Mouse (Mus musculus) testis, postnatal 10 days (tissue): ENCODE data around the gene Gm11492.
A peak's percentile ranks its signal among the peaks of the same experiment; 100 is the strongest.

ENCODE experiments used
- DNase-seq: peaks from one replicate; pipeline ENCODE4 v3.0.0; 2021; ENCODE audit warnings: low spot score

The Gm11492 gene

DNA sequence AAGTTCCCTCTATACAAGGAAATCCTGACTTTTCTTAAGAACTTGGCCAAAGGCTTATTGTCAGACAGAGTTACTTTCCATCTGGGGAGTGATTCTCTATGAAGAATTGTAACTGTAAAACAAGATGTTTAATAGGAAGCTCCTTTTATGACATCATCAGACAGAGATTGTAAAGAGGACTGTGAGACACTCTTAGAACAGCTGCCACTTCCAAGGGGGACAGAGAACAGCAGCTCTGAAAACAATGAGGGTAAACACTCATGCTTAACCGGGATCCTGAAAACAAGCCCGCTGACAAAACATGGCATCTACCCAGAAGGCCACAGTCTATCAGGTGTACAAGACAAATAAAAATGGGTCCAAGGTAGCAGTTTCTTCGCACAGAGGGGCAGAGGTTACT, at the start of gene Gm11492:
Gm11492 (plus strand) TSS at position 153 of the 400 bp plus-strand sequence.
- no peak for DNase-seq

DNA sequence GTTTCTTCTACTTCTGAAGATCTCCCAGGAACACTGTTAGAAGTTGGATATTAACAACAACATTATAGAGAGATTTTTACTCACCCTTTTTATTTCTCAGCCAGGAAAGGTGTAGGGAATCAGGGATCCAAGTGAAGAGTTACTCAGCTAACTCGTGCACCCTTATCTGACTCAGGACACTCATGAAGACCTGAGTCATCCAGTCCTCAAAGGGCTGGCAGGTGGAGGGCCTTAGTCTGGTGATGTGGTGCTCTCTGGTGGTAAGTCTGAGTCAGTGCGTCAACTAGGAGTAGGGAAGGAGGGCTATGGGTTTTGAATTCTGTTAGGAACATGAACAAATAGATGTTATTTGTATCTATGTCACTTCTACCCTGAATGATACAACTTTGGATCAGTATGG, 47.2 kb upstream of the Gm11492 start:
- no peak for DNase-seq

DNA sequence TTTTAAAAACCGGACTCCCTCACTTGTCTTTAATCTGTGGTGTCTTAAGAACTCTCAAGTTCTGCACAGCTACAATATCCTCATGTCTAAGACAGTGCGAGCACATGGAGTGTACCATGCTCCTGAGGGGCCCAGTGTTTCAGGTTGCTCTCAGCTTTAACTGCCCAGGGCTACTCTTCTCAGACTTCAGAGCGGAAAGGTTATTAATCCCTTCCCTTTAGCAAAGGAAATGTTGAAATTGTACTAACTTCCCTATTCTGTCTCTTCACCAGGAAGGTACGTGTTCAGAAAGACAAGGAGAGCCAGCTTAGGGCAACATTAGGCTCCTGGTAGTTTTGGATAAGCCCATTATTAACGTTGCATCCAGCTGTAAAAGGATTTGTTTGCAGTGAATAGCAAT, 43.0 kb upstream of the Gm11492 start:
- DNase-seq = no peak

- no peak for DNase-seq
These were observed 42.5 kb upstream of the Gm11492 start for GRCm38 (mm10) chr11:87523967-87524366.

- no peak for DNase-seq
These were observed 41.7 kb upstream of the Gm11492 start for GRCm38 (mm10) chr11:87524780-87525179.

- DNase-seq = no peak
These were observed 39.1 kb upstream of the Gm11492 start for GRCm38 (mm10) chr11:87527364-87527763.

- DNase-seq = no peak
These were observed 38.5 kb upstream of the Gm11492 start for GRCm38 (mm10) chr11:87527990-87528389.

DNA sequence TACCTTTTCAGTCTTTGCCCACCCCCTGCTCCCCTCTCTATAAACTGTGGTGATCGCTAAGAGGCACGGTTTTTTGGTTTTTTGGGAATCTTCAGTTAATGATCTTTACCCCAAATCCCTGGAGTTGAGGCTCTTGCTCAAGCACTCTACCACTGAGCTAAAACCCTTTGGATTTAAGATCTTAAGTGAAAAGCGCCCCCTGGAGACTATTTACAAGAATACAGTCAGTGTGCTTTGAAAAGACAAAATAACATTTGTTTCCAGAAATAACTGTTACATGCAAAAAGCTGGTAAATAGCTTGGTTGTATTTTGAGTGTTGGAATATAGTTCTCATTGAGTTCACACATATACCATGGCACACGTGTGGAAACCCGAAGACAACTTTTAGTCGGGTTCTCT, 34.8 kb upstream of the Gm11492 start:
- DNase-seq = no peak

- DNase-seq = no peak
These were observed 24.2 kb upstream of the Gm11492 start for GRCm38 (mm10) chr11:87542285-87542684.

DNA sequence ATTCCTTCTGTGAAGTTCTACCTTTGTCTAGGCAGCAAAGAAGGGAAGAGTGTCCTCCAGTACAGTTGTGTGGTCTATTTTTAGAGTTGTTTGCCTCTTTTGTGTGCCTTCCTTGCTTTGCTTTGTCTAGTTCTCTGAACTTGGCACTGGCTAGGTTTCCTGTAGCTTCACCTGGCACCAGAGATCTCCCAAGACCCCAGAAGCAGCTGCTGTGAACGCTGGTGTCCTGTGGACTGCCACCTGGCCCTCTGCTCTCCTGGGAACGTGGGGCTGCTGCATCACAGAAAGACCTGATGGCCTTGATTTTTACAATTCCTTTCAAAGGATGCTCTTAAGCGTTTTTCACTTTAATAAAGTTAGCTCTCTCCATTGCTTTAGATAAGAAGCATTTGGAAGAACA, 23.5 kb upstream of the Gm11492 start:
- no peak for DNase-seq

- no peak for DNase-seq
These were observed 13.1 kb upstream of the Gm11492 start for GRCm38 (mm10) chr11:87553342-87553741.

DNA sequence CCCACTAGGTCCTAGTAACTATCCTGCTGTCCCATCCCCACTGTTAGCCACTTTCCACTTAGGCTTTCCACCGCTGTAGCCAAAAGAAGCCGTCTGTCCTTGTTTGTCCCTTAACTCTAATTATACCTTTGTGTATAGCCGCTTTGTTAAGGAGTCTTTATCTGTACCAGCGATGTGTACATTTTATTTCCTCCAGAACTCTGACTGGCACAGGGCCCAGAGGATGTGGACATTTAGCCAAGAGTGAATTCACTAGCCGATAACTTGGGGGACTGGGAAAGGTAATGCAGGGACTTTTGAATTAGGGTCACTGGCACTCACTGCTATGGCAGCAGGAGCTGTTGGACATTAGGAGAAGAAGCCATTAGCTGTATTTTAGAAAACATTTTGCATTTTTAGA, 12.1 kb upstream of the Gm11492 start:
- no peak for DNase-seq

DNA sequence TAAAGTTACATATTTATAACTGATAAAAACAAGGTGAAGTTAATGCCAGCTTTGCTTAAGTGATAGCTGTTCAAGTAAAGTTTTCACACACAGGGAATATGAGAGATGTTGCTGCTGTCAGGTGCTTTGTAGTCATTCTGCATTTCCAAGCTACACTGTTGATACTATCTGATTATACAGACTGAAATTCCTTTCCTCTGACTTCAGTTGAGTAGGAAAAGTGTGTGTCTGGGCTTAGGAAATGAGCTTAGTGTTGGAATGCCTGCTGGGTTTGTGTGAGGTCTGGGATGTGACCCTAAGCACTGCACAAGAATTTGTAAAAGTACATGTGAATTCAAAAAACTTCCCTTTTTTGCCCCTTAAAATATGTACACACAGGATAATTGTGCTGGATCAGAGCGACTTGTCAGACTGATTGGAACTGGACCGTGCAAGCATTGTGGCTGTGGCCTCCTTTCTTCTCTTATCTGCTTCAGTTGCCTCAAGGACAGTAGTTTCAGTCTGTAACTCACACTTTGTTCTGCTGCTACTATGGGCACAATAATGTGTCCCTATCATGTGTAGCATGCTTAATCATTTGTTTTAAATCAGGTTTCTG, 11.2 kb upstream of the Gm11492 start:
- no peak for DNase-seq

DNA sequence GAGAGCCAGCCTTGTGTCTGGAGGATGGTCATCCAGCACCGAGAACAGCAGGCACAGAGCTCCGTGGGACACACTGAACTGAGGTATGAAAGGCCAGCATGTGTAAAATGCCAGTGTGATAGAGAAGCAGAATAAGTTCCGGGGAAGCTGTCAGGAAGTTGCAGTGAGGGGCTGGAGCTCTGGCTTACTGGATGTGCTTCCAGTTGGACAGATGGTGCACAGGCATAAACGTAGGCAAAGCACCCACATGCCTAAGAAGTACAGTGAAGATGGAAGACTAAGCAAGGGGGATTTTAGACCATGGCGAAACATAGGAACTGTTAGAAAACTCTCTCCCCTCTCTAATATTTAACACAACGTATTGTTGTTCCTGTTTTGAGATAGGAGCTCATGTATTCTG, 5.2 kb upstream of the Gm11492 start:
- no peak for DNase-seq

GRCm38 (mm10) chr11:87568255-87568953, 2.0 kb downstream of the Gm11492 start, which contains the start of gene Sept4:
Gene Sept4, plus strand, starts transcription at chr11:87568903.
- no peak for DNase-seq

DNA sequence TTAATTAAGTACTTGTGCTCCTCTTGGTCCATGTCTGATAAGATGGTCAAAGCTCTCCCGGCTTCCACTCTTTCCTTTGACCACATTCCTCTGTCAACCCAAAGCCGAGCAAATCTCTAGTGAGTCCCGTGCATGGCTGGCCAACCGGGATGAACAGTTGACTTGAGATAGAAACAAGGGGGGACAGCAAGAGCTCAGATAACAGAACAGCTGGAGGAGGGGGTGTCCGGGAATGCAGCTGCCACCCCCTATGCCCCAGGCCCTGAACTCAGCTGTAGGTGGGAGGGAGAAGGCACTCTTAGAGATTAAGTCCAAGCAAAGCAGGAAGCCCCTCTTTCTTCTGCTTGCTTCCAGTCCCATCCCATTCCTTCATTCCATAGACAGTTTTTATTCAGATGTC, 4.3 kb downstream of the Gm11492 start:
- DNase-seq = no peak

DNA sequence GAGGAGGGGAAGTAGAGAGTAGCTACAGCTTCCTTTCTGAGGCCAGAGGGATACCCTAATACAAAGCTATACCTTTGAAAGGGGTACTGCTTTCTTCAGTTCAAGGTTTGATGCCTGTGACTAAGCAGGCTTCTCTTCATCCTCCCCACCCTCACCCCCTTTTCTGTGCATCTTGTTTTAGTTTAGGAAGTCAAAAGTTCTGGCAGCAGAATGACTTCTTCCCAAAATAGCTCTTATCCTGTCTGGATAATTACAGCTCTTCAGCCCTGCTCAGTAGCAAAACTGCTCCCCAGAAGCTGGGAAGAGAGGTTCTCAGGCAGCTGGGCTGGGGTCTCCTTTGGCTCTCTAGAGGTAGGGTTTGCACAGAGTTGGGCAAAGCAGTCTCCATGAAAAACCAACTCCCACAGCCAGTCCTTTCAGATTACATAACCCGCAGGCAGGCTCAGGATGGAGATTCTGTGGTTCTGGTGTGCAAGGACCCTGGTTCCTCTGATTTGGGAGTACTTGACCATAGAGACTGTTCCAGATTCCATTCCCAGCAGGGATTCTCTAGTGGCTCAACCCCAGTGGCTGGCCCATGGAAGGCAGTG, 5.0 kb downstream of the Gm11492 start:
- no peak for DNase-seq

- DNase-seq = no peak
These were observed 7.3 kb downstream of the Gm11492 start for GRCm38 (mm10) chr11:87573751-87574150.

- DNase-seq = no peak
These were observed 8.2 kb downstream of the Gm11492 start for GRCm38 (mm10) chr11:87574520-87575180.

GRCm38 (mm10) chr11:87577601-87578248, 11.3 kb downstream of the Gm11492 start:
- DNase-seq = no peak

DNA sequence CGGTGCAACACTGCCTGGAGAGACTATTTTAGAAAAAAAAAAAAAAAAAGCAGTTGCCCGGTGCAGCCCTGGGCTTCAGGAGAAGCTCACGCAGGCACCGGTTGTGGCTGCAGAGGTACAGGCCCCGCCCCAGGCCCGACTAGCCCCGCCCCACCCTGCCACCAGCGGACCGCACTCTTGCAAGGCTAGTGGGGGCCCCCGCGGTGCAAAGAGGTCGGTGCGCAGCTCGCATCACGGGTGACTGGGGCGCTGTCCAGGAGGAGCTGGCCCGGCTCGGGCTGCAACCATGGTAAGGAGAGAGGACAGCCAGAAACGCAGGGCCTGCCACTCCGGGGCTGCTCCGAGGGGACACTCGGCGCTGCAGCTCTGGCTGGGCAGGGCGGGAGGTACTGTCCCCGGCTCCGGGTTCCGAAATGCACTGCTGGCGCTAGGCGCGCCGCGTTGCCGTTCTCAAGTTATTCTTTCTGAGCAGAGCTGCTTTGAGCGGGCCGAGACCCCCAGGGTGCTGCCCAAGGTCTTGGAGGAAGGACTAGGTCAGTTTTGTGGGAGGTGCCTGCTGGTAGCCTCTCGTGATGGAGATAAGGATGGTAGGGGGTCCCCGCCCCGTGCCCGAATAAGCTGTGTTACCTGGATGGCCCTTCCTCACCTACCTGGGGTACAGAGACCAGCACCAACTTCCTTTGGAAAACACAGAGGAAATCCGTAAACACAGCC, 12.0 kb downstream of the Gm11492 start:
- peak; percentile 76 for DNase-seq
